Mouse (Mus musculus): ENCODE results near the gene Il10. TPM values are rescaled to one million over a fixed set of nuclear protein-coding genes. Genes with fewer than 3 reads are reported as not detected.

The Il10 gene
- polyA plus RNA-seq, 1 experiment from 2014 or later: not detected

- no peaks in the 10 kb centered on the region; the same call in 1 of the 2 replicates for H3K4me1 ChIP-seq (replicated peaks; ENCODE audit: control insufficient read depth, insufficient read depth, low read length)
- ATAC-seq (ENCODE audit: low FRiP score): no peak
- no peak overlapping the region for H3K4me2 ChIP-seq (replicated peaks)
- H3K27me3 ChIP-seq (ENCODE audit: control insufficient read depth, insufficient read depth, low read length): no peaks in the 10 kb centered on the region
- no peak for DNase-seq (ENCODE audit: low spot score)
- peaks cover 31% of the 10 kb centered on the region for H3K36me3 ChIP-seq (replicated peaks; ENCODE audit: control insufficient read depth, insufficient read depth)
- no peaks in the 10 kb centered on the region for H3K9me3 ChIP-seq (ENCODE audit: control insufficient read depth, low read length)
- no peak overlapping the region for H3K4me3 ChIP-seq (replicated peaks; ENCODE audit: low read length)
- no peak overlapping the region for H3K27ac ChIP-seq
- H3K9ac ChIP-seq: no peak overlapping the region
- 35% methylated on average over 7 of the region's 7 CpGs for WGBS
Measured at GRCm38 (mm10) chr1:131051073-131051472, 31.4 kb downstream of the Il10 start.

GRCm38 (mm10) chr1:131053239-131053638, 33.6 kb downstream of the Il10 start:
- H3K27ac ChIP-seq: no peak overlapping the region
- no peaks in the 10 kb centered on the region for H3K27me3 ChIP-seq (ENCODE audit: control insufficient read depth, insufficient read depth, low read length)
- no peaks in the 10 kb centered on the region; the same call in 1 of the 2 replicates for H3K4me1 ChIP-seq (replicated peaks; ENCODE audit: control insufficient read depth, insufficient read depth, low read length)
- no peak overlapping the region for H3K4me3 ChIP-seq (replicated peaks; ENCODE audit: low read length)
- no peak overlapping the region for H3K9ac ChIP-seq
- 1% methylated on average over 8 of the region's 8 CpGs for WGBS
- H3K4me2 ChIP-seq (replicated peaks): no peak overlapping the region
- H3K9me3 ChIP-seq (ENCODE audit: control insufficient read depth, low read length): no peaks in the 10 kb centered on the region
- ATAC-seq (ENCODE audit: low FRiP score) (peak; percentile 72), DNase-seq (ENCODE audit: low spot score) (peak; percentile 93)
- peaks cover 49% of the 10 kb centered on the region for H3K36me3 ChIP-seq (replicated peaks; ENCODE audit: control insufficient read depth, insufficient read depth)

GRCm38 (mm10) chr1:131053656-131054055, 34.0 kb downstream of the Il10 start:
- Histone ChIP-seq H3K4me1 (replicated peaks; ENCODE audit: control insufficient read depth, insufficient read depth, low read length) (peaks cover 1% of the 10 kb centered on the region; the same call in 1 of the 2 replicates), H3K4me2 (replicated peaks) (no peak overlapping the region), H3K27me3 (ENCODE audit: control insufficient read depth, insufficient read depth, low read length) (no peaks in the 10 kb centered on the region), H3K9me3 (ENCODE audit: control insufficient read depth, low read length) (no peaks in the 10 kb centered on the region), H3K36me3 (replicated peaks; ENCODE audit: control insufficient read depth, insufficient read depth) (peaks cover 49% of the 10 kb centered on the region), H3K27ac (no peak overlapping the region), H3K4me3 (replicated peaks; ENCODE audit: low read length) (no peak overlapping the region), H3K9ac (no peak overlapping the region)
- DNase-seq (ENCODE audit: low spot score) (no peak), ATAC-seq (ENCODE audit: low FRiP score) (peak; percentile 29; the same call in 1 of the 2 replicates)
- 62% methylated on average over 4 of the region's 4 CpGs for WGBS

- Histone ChIP-seq H3K4me2 (replicated peaks) (no peak overlapping the region), H3K4me1 (replicated peaks; ENCODE audit: control insufficient read depth, insufficient read depth, low read length) (peaks cover 7% of the 10 kb centered on the region), H3K4me3 (replicated peaks; ENCODE audit: low read length) (no peak overlapping the region), H3K27ac (no peak overlapping the region), H3K9me3 (ENCODE audit: control insufficient read depth, low read length) (no peaks in the 10 kb centered on the region), H3K27me3 (ENCODE audit: control insufficient read depth, insufficient read depth, low read length) (no peaks in the 10 kb centered on the region), H3K36me3 (replicated peaks; ENCODE audit: control insufficient read depth, insufficient read depth) (peaks cover 49% of the 10 kb centered on the region), H3K9ac (no peak overlapping the region)
- no peak for DNase-seq (ENCODE audit: low spot score)
- ATAC-seq (ENCODE audit: low FRiP score): no peak
- 85% methylated on average over 4 of the region's 4 CpGs for WGBS
Measured at GRCm38 (mm10) chr1:131054251-131054650, 34.6 kb downstream of the Il10 start.

- Histone ChIP-seq H3K4me3 (replicated peaks; ENCODE audit: low read length) (no peak overlapping the region), H3K4me2 (replicated peaks) (no peak overlapping the region), H3K27me3 (ENCODE audit: control insufficient read depth, insufficient read depth, low read length) (no peaks in the 10 kb centered on the region), H3K27ac (no peak overlapping the region), H3K36me3 (replicated peaks; ENCODE audit: control insufficient read depth, insufficient read depth) (peaks cover 40% of the 10 kb centered on the region), H3K4me1 (replicated peaks; ENCODE audit: control insufficient read depth, insufficient read depth, low read length) (peaks cover 23% of the 10 kb centered on the region), H3K9ac (no peak overlapping the region), H3K9me3 (ENCODE audit: control insufficient read depth, low read length) (no peaks in the 10 kb centered on the region)
- 84% methylated on average over 7 of the region's 7 CpGs for WGBS
- no peak for ATAC-seq (ENCODE audit: low FRiP score)
- DNase-seq (ENCODE audit: low spot score): no peak
Measured at GRCm38 (mm10) chr1:131058431-131058830, 38.8 kb downstream of the Il10 start.

- WGBS: 60% methylated on average over 1 of the region's 1 CpGs
- H3K27ac ChIP-seq: no peak overlapping the region
- H3K9ac ChIP-seq: no peak overlapping the region
- H3K4me1 ChIP-seq (replicated peaks; ENCODE audit: control insufficient read depth, insufficient read depth, low read length): peaks cover 26% of the 10 kb centered on the region
- no peak overlapping the region for H3K4me2 ChIP-seq (replicated peaks)
- no peak for ATAC-seq (ENCODE audit: low FRiP score)
- H3K4me3 ChIP-seq (replicated peaks; ENCODE audit: low read length): no peak overlapping the region
- H3K9me3 ChIP-seq (ENCODE audit: control insufficient read depth, low read length): no peaks in the 10 kb centered on the region
- no peak for DNase-seq (ENCODE audit: low spot score)
- peaks cover 35% of the 10 kb centered on the region for H3K36me3 ChIP-seq (replicated peaks; ENCODE audit: control insufficient read depth, insufficient read depth)
- H3K27me3 ChIP-seq (ENCODE audit: control insufficient read depth, insufficient read depth, low read length): no peaks in the 10 kb centered on the region
Measured at GRCm38 (mm10) chr1:131059411-131059810, 39.8 kb downstream of the Il10 start.

- ATAC-seq (ENCODE audit: low FRiP score) (no peak), DNase-seq (ENCODE audit: low spot score) (no peak)
- Histone ChIP-seq H3K9ac (no peak overlapping the region), H3K4me2 (replicated peaks) (no peak overlapping the region), H3K36me3 (replicated peaks; ENCODE audit: control insufficient read depth, insufficient read depth) (peaks cover 30% of the 10 kb centered on the region), H3K27ac (no peak overlapping the region), H3K4me3 (replicated peaks; ENCODE audit: low read length) (no peak overlapping the region), H3K4me1 (replicated peaks; ENCODE audit: control insufficient read depth, insufficient read depth, low read length) (peaks cover 30% of the 10 kb centered on the region), H3K27me3 (ENCODE audit: control insufficient read depth, insufficient read depth, low read length) (no peaks in the 10 kb centered on the region), H3K9me3 (ENCODE audit: control insufficient read depth, low read length) (no peaks in the 10 kb centered on the region)
- 79% methylated on average over 5 of the region's 5 CpGs for WGBS
Measured at GRCm38 (mm10) chr1:131059841-131060240, 40.2 kb downstream of the Il10 start.

GRCm38 (mm10) chr1:131060290-131061253, 40.9 kb downstream of the Il10 start:
- WGBS: 67% methylated on average over 13 of the region's 13 CpGs

GRCm38 (mm10) chr1:131061740-131062254, 42.2 kb downstream of the Il10 start:
- Histone ChIP-seq H3K4me1 (replicated peaks; ENCODE audit: control insufficient read depth, insufficient read depth, low read length) (peaks cover 30% of the 10 kb centered on the region), H3K27me3 (ENCODE audit: control insufficient read depth, insufficient read depth, low read length) (no peaks in the 10 kb centered on the region), H3K36me3 (replicated peaks; ENCODE audit: control insufficient read depth, insufficient read depth) (peaks cover 11% of the 10 kb centered on the region), H3K4me2 (replicated peaks) (no peak overlapping the region), H3K4me3 (replicated peaks; ENCODE audit: low read length) (no peak overlapping the region), H3K9me3 (ENCODE audit: control insufficient read depth, low read length) (no peaks in the 10 kb centered on the region), H3K9ac (no peak overlapping the region), H3K27ac (no peak overlapping the region)
- ATAC-seq (ENCODE audit: low FRiP score): no peak
- 85% methylated on average over 7 of the region's 7 CpGs for WGBS
- no peak for DNase-seq (ENCODE audit: low spot score)

More at GRCm38 (mm10) chr1:131060290-131061253, 40.9 kb downstream of the Il10 start:
- Histone ChIP-seq H3K36me3 (replicated peaks; ENCODE audit: control insufficient read depth, insufficient read depth) (peaks cover 23% of the 10 kb centered on the region), H3K27ac (no peak overlapping the region), H3K4me2 (replicated peaks) (no peak overlapping the region), H3K27me3 (ENCODE audit: control insufficient read depth, insufficient read depth, low read length) (no peaks in the 10 kb centered on the region), H3K9me3 (ENCODE audit: control insufficient read depth, low read length) (no peaks in the 10 kb centered on the region), H3K4me3 (replicated peaks; ENCODE audit: low read length) (no peak overlapping the region), H3K9ac (no peak overlapping the region), H3K4me1 (replicated peaks; ENCODE audit: control insufficient read depth, insufficient read depth, low read length) (peaks cover 30% of the 10 kb centered on the region)
- ATAC-seq (ENCODE audit: low FRiP score) (0 out of 2 replicates have a peak, but pooled peaks have one; percentile 21), DNase-seq (ENCODE audit: low spot score) (peak; percentile 55)
